Mouse (Mus musculus) granulocyte monocyte progenitor cell, adult 5-6 weeks (primary cell): ENCODE measurements around the gene Mettl21c. TPM values are rescaled to one million over a fixed set of nuclear protein-coding genes. Genes with fewer than 3 reads are reported as not detected.

Experiments used
- total RNA-seq, 2 experiments: library from RNA; stranded (forward) in 1 of 2; stranded (reverse) in 1 of 2; fragments of 200-712, 200-1000 nt in 1 of 2; fragments of >200 nt in 1 of 2; fragmentation: Nextera tagmentation in 1 of 2; gene quantifications; 2 replicates each; pipeline ENCODE4 v1.2.3; 2014 to 2017

The Mettl21c gene
- total RNA-seq, 2 experiments from 2014 or later = not detected

Other genes starting within 250 kb of the Mettl21c start
- gene Uxs1, start 192.2 kb downstream of the Mettl21c start, total RNA-seq (2014; fragmentation: Nextera tagmentation) = 20.6 and 45.0 TPM in 2 replicates
- gene Uxs1, start 192.2 kb downstream of the Mettl21c start, total RNA-seq (2017) = 28.4 and 39.2 TPM in 2 replicates
- gene Tpp2, start 86.4 kb downstream of the Mettl21c start, total RNA-seq (2014; fragmentation: Nextera tagmentation) = 54.1 and 62.1 TPM in 2 replicates
- 75.9 and 82.9 TPM in 2 replicates for gene Tpp2, start 86.4 kb downstream of the Mettl21c start, total RNA-seq (2017)
- 0.15 and 0.19 TPM in 2 replicates for gene Gm8251, start 41.9 kb upstream of the Mettl21c start, total RNA-seq (2014; fragmentation: Nextera tagmentation)
- 0.05 and 0.30 TPM in 2 replicates for gene Gm8251, start 41.9 kb upstream of the Mettl21c start, total RNA-seq (2017)
- 64.6 and 67.6 TPM in 2 replicates for gene Tex30, start 82.4 kb upstream of the Mettl21c start, total RNA-seq (2014; fragmentation: Nextera tagmentation)
- 51.4 and 74.2 TPM in 2 replicates for gene Tex30, start 82.4 kb upstream of the Mettl21c start, total RNA-seq (2017)
- 38.3 and 40.7 TPM in 2 replicates for gene Kdelc1, start 98.8 kb upstream of the Mettl21c start, total RNA-seq (2014; fragmentation: Nextera tagmentation)
- 33.4 and 35.5 TPM in 2 replicates for gene Kdelc1, start 98.8 kb upstream of the Mettl21c start, total RNA-seq (2017)
- gene Bivm, start 98.9 kb upstream of the Mettl21c start, total RNA-seq (2014; fragmentation: Nextera tagmentation) = 11.5 and 17.5 TPM in 2 replicates
- 7.0 and 10.6 TPM in 2 replicates for gene Bivm, start 98.9 kb upstream of the Mettl21c start, total RNA-seq (2017)
- 7.8 and 11.2 TPM in 2 replicates for gene Ercc5, start 127.7 kb upstream of the Mettl21c start, total RNA-seq (2014; fragmentation: Nextera tagmentation)
- 4.8 and 7.9 TPM in 2 replicates for gene Ercc5, start 127.7 kb upstream of the Mettl21c start, total RNA-seq (2017)
- not detected in 2 replicates for gene Mettl21e, start 198.9 kb upstream of the Mettl21c start, total RNA-seq (2014; fragmentation: Nextera tagmentation)
- gene Mettl21e, start 198.9 kb upstream of the Mettl21c start, total RNA-seq (2017) = not detected in 2 replicates